Mouse (Mus musculus): ENCODE measurements around the gene Spred2.

- TF ChIP-seq KAT2A (conservative IDR thresholded peaks at IDR 0.05; ENCODE audit: low read depth, low read length) (no peak), CTCF (IDR thresholded peaks at IDR 0.05 in 2 of 3, conservative IDR thresholded peaks at IDR 0.05 in 1 of 3; ENCODE audit: control insufficient read depth in 1 of 3, insufficient read depth in 1 of 3, low read depth in 2 of 3, low read length in 3 of 3, poor library complexity in 1 of 3, severe bottlenecking in 1 of 3) (no peak), EP300 (IDR thresholded peaks at IDR 0.05; ENCODE audit: low read depth in 1 of 2, low read length in 2 of 2) (no peak), MYC (IDR thresholded peaks at IDR 0.05; ENCODE audit: low read depth, low read length) (no peak), TCF12 (IDR thresholded peaks at IDR 0.05; ENCODE audit: low read depth, low read length) (no peak), POLR2A (IDR thresholded peaks at IDR 0.05; ENCODE audit: control insufficient read depth in 1 of 2, insufficient read depth in 1 of 2, low read depth in 1 of 2, low read length in 2 of 2, poor library complexity in 1 of 2) (no peak), BHLHE40 (IDR thresholded peaks at IDR 0.05; ENCODE audit: borderline replicate concordance, low read depth, low read length) (no peak), UBTF (IDR thresholded peaks at IDR 0.05; ENCODE audit: borderline replicate concordance, insufficient read depth, low read depth, low read length) (no peak), ZC3H11A (IDR thresholded peaks at IDR 0.05; ENCODE audit: low read depth, low read length) (no peak)
These were observed 117.2 kb downstream of the Spred2 start for GRCm38 (mm10) chr11:20041164-20041920.
